ENCODE assay signal across 15 mouse cellular contexts in the genomic region with DNA sequence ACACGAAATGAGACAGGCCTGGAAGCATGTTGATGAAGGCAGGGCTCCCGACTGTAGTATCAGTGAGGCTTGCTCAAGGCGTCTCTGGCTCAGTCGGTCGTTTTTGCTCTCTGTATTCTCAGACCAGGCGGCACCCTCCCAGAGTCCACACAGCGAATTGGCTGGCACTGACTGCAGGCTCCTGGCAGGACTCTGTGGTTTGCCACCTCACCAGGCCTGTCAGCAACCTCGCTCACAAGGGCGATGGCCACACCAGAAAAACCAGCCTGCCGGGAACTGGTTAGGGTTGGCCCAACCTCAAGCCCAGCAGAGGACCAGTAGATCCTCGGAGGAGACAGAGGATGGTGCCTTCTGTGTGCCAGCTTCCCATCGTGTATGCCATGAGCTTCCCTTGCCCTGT. TPM values are rescaled to one million over a fixed set of nuclear protein-coding genes. Genes with fewer than 3 reads are reported as not detected.
DNase-seq lines count a peak whose midpoint lies in the region; ATAC-seq lines count a peak whose summit lies in the region.
"Had no signal": no experiment of that assay in that cellular context is flagged by ENCODE, and none has a peak within 500 bp of the region (broad histone marks: within the 10 kb centered on the region; RNA-seq: fewer than 3 reads in every experiment).

No protein-coding gene starts in this region.

- no peak overlapping the region for H3K9ac ChIP-seq in forebrain, embryonic 13.5 days
- no peak overlapping the region for H3K9ac ChIP-seq in intestine, embryonic 15.5 days
- H3K9ac ChIP-seq: hindbrain, embryonic 15.5 days; kidney, embryonic 15.5 days; limb, embryonic 15.5 days; midbrain, embryonic 15.5 days had no signal

- peaks cover 5% of the 10 kb centered on the region; the same call in 1 of the 2 replicates for H3K4me1 ChIP-seq in forebrain, embryonic 13.5 days
- no peaks in the 10 kb centered on the region for H3K4me1 ChIP-seq in intestine, embryonic 15.5 days (replicated peaks)
- H3K4me1 ChIP-seq: midbrain, embryonic 15.5 days had no signal

- no peaks in the 10 kb centered on the region for H3K9me3 ChIP-seq in forebrain, embryonic 13.5 days (replicated peaks)
- H3K9me3 ChIP-seq in intestine, embryonic 15.5 days = no peaks in the 10 kb centered on the region
- H3K9me3 ChIP-seq: hindbrain, embryonic 15.5 days; kidney, embryonic 15.5 days; limb, embryonic 15.5 days; midbrain, embryonic 15.5 days had no signal

- H3K4me3 ChIP-seq in forebrain, embryonic 13.5 days = no peak overlapping the region
- H3K4me3 ChIP-seq in intestine, embryonic 15.5 days (replicated peaks) = no peak overlapping the region
- H3K4me3 ChIP-seq: hindbrain, embryonic 15.5 days; kidney, embryonic 15.5 days; left cerebral cortex, adult 2 months; limb, embryonic 15.5 days; midbrain, embryonic 15.5 days had no signal

- ATAC-seq in cerebellum, adult (ENCODE audit: insufficient number of reproducible peaks, low FRiP score, low TSS enrichment) = peak; percentile 47; the same call in 1 of the 2 replicates
- no peak for ATAC-seq in forebrain, embryonic 13.5 days
- no peak for ATAC-seq in intestine, embryonic 15.5 days
- ATAC-seq: forebrain, embryonic 14.5 days; midbrain, embryonic 15.5 days had no signal

- peaks cover 58% of the 10 kb centered on the region for H3K36me3 ChIP-seq in forebrain, embryonic 13.5 days (ENCODE audit: poor library complexity, severe bottlenecking)
- peaks cover 6% of the 10 kb centered on the region; the same call in 1 of the 2 replicates for H3K36me3 ChIP-seq in intestine, embryonic 15.5 days

- no peak overlapping the region for H3K27ac ChIP-seq in forebrain, embryonic 13.5 days
- H3K27ac ChIP-seq in intestine, embryonic 15.5 days = no peak overlapping the region
- H3K27ac ChIP-seq: hindbrain, embryonic 15.5 days; kidney, embryonic 15.5 days; left cerebral cortex, adult 2 months; limb, embryonic 15.5 days; macrophage; midbrain, embryonic 15.5 days had no signal

- 93% methylated on average over 12 of the region's 12 CpGs for WGBS in forebrain, embryonic 13.5 days
- WGBS in intestine, embryonic 15.5 days = 90% methylated on average over 12 of the region's 12 CpGs

- peak; percentile 63 to 74 for DNase-seq in lung, adult 18-20 months
- no peak for DNase-seq in lung, postnatal 10 days
- DNase-seq in Muller cell, postnatal 12 days (ENCODE audit: inconsistent ontology term) = peak; percentile 60
- peak; percentile 84 to 85 for DNase-seq in cerebellum, postnatal 25 days

- H3K27me3 ChIP-seq in forebrain, embryonic 13.5 days = no peaks in the 10 kb centered on the region
- H3K27me3 ChIP-seq in intestine, embryonic 15.5 days (replicated peaks) = no peaks in the 10 kb centered on the region
- H3K27me3 ChIP-seq: CH12.LX; hindbrain, embryonic 15.5 days; kidney, embryonic 15.5 days; limb, embryonic 15.5 days; midbrain, embryonic 15.5 days had no signal

- no peak overlapping the region for H3K4me2 ChIP-seq in forebrain, embryonic 13.5 days
- H3K4me2 ChIP-seq in intestine, embryonic 15.5 days (replicated peaks) = no peak overlapping the region
- H3K4me2 ChIP-seq: hindbrain, embryonic 15.5 days; kidney, embryonic 15.5 days; limb, embryonic 15.5 days; midbrain, embryonic 15.5 days had no signal

RNA-seq across cellular contexts. Expression of gene Appl2, which starts 23.7 kb away (rescaled TPM):
- 34.5 and 37.6 TPM in 2 replicates for polyA plus RNA-seq in forebrain, embryonic 13.5 days (2015; fragmentation: Nextera tagmentation; extraction: Ambion mirVana)
- 46.0 and 49.1 TPM in 2 replicates for polyA plus RNA-seq in intestine, embryonic 15.5 days (2015; fragmentation: Nextera tagmentation; extraction: Ambion mirVana)
